Mouse (Mus musculus) limb, embryonic 12.5 days (tissue): ENCODE data around the gene 1110017D15Rik. TPM values are rescaled to one million over a fixed set of nuclear protein-coding genes. Genes with fewer than 3 reads are reported as not detected.

Experiments used
- ATAC-seq: fragments of 200-750 bp; cut with Nextera tagmentation; 2 replicates; pipeline ENCODE4 v1.8.0; 2017; ENCODE audit warnings: low read depth, moderate TSS enrichment; ENCODE audit not compliant: insufficient number of reproducible peaks, insufficient read depth, low FRiP score, low TSS enrichment
- H3K27ac ChIP-seq: fragments of 300-500 bp; sonication (generic); 2 replicates; pipeline ENCODE4 v1.5.1; 2016; ENCODE audit warnings: mild to moderate bottlenecking, moderate library complexity
- H3K27me3 ChIP-seq: fragments of 300-500 bp; sonication (generic); 2 replicates; pipeline ENCODE4 v1.6.1; 2016; ENCODE audit warnings: mild to moderate bottlenecking, moderate library complexity
- H3K36me3 ChIP-seq: fragments of 300-500 bp; sonication (generic); 2 replicates; pipeline ENCODE4 v1.6.1; 2016; ENCODE audit warnings: mild to moderate bottlenecking, moderate library complexity
- H3K4me1 ChIP-seq: fragments of 300-500 bp; sonication (generic); replicated peaks from 2 replicates; pipeline ENCODE4 v1.6.1; 2016
- H3K4me2 ChIP-seq: fragments of 300-500 bp; sonication (generic); 2 replicates; pipeline ENCODE4 v1.6.1; 2016; ENCODE audit warnings: mild to moderate bottlenecking, moderate library complexity
- H3K4me3 ChIP-seq: fragments of 300-500 bp; sonication (generic); replicated peaks from 2 replicates; pipeline ENCODE4 v1.5.1; 2016; ENCODE audit warnings: mild to moderate bottlenecking
- H3K9ac ChIP-seq: fragments of 300-500 bp; sonication (generic); replicated peaks from 2 replicates; pipeline ENCODE4 v1.6.1; 2016; ENCODE audit warnings: mild to moderate bottlenecking, moderate library complexity
- H3K9me3 ChIP-seq: fragments of 300-500 bp; sonication (generic); 2 replicates; pipeline ENCODE4 v1.6.1; 2016; ENCODE audit warnings: mild to moderate bottlenecking, moderate library complexity
- WGBS: fragments of 180-500 bp; shearing (Covaris S2); methylation state at CpG from one replicate; pipeline ENCODE4 v1.1.7; 2016; 5-methylcytosine and 5-hydroxymethylcytosine counted together
- polyA plus RNA-seq: library from polyadenylated mRNA; unstranded; fragments of >200 nt; fragmentation: Nextera tagmentation; extraction: Ambion mirVana; gene quantifications from 2 replicates; pipeline ENCODE4 v1.2.1, GENCODE M21; 2016

The 1110017D15Rik gene
- polyA plus RNA-seq, 1 experiment from 2014 or later, result 1.5 TPM

DNA sequence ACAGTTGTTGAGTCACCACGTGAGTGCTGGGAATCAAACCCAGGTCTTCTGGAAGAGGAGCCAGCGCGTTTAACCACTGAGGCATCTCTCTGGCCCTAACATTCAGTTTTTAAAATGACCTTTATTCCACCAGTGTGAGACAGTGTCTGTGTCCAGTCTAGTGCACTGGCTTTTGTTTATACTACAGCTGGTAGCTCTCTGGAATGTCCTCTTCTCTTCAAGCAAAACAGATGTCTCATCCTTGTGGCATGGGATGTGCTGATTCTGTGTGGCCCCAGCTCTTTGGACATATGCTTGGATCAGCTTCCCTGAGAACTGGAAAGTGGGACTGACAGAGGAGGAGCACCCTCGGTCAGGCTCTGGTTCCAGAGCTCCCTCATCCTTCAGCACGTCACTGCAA lies 17.7 kb upstream of the 1110017D15Rik start:
- no peaks in the 10 kb centered on the region for H3K36me3 ChIP-seq
- H3K9ac ChIP-seq, result no peak overlapping the region
- no peak overlapping the region for H3K4me2 ChIP-seq
- H3K4me1 ChIP-seq, result no peaks in the 10 kb centered on the region
- H3K27ac ChIP-seq, result no peak overlapping the region
- no peaks in the 10 kb centered on the region for H3K9me3 ChIP-seq
- 73% methylated on average over 5 of the region's 5 CpGs for WGBS
- peaks cover 21% of the 10 kb centered on the region for H3K27me3 ChIP-seq
- ATAC-seq, result no peak
- no peak overlapping the region for H3K4me3 ChIP-seq

DNA sequence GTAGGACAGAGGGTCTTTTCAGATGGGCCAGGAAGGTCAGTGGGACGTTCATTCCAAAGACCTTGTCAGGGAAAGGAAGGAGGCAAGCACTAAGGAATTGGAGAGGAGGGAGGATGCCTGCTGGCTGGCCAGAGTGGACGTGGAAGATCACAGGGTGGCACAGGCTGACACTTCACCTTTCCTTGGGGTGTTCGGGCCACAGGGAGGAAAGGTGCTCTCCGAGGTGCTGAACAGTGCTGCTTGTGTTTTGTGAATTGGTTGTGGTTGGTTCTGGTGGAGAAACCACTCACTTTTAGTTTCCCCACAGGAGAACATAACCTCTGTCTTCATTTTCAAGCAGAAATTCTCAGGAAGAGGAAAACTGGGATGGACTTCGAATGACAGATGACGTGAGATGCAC lies 15.3 kb upstream of the 1110017D15Rik start:
- H3K4me1 ChIP-seq, result no peaks in the 10 kb centered on the region
- no peaks in the 10 kb centered on the region for H3K36me3 ChIP-seq
- whole genome bisulfite sequencing, result 25% methylated on average over 6 of the region's 6 CpGs
- H3K9ac ChIP-seq, result no peak overlapping the region
- no peak overlapping the region for H3K4me2 ChIP-seq
- peaks cover 31% of the 10 kb centered on the region for H3K27me3 ChIP-seq
- no peak for ATAC-seq
- H3K9me3 ChIP-seq, result no peaks in the 10 kb centered on the region
- no peak overlapping the region for H3K4me3 ChIP-seq
- no peak overlapping the region for H3K27ac ChIP-seq

DNA sequence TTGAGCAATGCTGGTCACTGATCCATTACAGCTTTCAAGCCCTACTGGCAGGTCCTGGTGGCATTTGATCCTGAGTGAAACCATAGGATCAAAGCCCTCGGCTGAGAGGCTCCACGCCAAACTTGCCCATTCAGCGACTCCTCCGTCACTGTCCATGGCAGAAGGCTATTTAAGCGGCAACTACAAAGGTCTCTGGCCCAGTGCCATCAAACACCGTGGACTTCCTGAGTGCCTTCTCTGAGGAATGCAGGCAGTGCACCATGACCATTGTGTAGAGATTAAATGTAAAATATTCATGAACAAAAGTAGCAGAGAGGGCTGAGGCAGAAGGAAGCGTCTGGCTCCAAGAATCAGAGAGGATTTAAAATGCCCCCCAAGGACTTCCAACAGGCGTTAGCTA lies 10.9 kb upstream of the 1110017D15Rik start:
- ATAC-seq, result no peak
- peaks cover 60% of the 10 kb centered on the region for H3K27me3 ChIP-seq
- H3K4me3 ChIP-seq, result no peak overlapping the region
- no peak overlapping the region for H3K27ac ChIP-seq
- H3K4me2 ChIP-seq, result no peak overlapping the region
- no peaks in the 10 kb centered on the region for H3K9me3 ChIP-seq
- H3K4me1 ChIP-seq, result no peaks in the 10 kb centered on the region
- no peak overlapping the region for H3K9ac ChIP-seq
- no peaks in the 10 kb centered on the region for H3K36me3 ChIP-seq
- 24% methylated on average over 8 of the region's 8 CpGs for WGBS

DNA sequence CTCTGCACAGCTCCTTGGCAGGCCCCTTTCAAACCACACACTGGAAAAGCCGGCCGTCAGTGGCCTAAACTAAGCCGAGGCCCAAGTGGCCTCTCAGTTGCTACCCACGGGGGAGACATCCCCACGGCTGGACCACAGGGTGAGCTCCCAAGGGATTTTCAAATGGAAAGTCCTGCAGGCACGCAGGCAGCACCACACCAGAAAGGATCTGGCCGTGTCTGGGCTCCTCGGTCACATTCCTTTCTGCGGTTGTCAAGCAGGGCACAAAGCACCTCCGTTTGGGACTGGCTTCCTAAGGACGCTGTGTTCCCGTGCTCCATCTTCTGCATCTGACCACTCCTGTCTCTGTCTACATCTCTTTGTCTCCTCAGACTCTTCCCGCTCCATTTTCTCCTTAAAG lies 9.9 kb upstream of the 1110017D15Rik start:
- no peaks in the 10 kb centered on the region for H3K4me1 ChIP-seq
- WGBS, result 47% methylated on average over 13 of the region's 13 CpGs
- H3K27ac ChIP-seq, result no peak overlapping the region
- H3K9ac ChIP-seq, result no peak overlapping the region
- H3K4me3 ChIP-seq, result no peak overlapping the region
- H3K27me3 ChIP-seq, result peaks cover 67% of the 10 kb centered on the region
- H3K36me3 ChIP-seq, result no peaks in the 10 kb centered on the region
- H3K4me2 ChIP-seq, result no peak overlapping the region
- no peaks in the 10 kb centered on the region for H3K9me3 ChIP-seq
- ATAC-seq, result no peak

DNA sequence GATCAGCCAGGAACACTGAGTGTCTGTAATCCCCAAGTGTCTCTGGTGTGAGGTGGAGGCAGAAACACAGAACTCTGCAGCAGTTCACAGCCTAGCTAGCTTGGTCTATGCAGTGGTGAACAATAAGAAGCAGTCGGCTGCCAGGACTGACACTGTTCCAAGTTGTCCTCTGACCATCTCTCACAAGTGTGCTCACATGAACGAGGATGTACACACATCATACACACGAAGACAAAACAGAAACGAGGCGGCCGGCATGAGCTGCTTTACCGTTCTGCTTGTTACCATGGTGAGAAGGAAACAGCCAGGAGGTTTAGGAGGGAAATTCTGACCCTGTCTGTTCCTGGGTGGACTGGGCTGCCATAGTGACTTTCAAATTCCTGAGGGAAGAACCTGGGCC lies 9.4 kb upstream of the 1110017D15Rik start:
- ATAC-seq, result no peak
- Histone ChIP-seq H3K27me3 (peaks cover 71% of the 10 kb centered on the region), H3K9me3 (no peaks in the 10 kb centered on the region), H3K36me3 (no peaks in the 10 kb centered on the region), H3K4me1 (no peaks in the 10 kb centered on the region), H3K4me3 (no peak overlapping the region), H3K4me2 (no peak overlapping the region), H3K27ac (no peak overlapping the region), H3K9ac (no peak overlapping the region)
- 70% methylated on average over 7 of the region's 7 CpGs for WGBS

DNA sequence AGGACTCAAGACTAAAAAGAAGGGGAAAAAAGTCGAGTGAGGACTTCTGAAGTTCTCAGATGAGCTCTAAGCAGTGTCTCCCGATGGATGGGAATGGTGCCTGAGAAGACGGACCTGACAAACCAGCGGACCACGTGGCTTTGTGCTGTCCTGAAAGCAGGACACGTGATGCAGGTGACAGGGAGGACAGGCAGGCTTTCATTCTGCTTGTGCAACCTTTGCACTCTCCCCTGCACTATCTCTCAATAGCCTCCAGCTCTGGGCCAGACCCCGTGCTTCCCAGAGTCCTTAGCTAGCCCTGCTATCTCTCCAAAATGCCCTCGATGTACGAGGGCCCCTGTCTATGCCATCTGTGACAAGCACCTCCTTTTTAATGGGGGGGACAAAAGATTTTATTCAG lies 7.7 kb upstream of the 1110017D15Rik start:
- 75% methylated on average over 9 of the region's 9 CpGs for WGBS
- H3K4me3 ChIP-seq, result no peak overlapping the region
- H3K9me3 ChIP-seq, result no peaks in the 10 kb centered on the region
- H3K4me1 ChIP-seq, result 0 out of 2 replicates have a peak, but pooled peaks cover 3% of the 10 kb centered on the region
- H3K27ac ChIP-seq, result no peak overlapping the region
- H3K9ac ChIP-seq, result no peak overlapping the region
- no peak overlapping the region for H3K4me2 ChIP-seq
- ATAC-seq, result no peak
- peaks cover 73% of the 10 kb centered on the region for H3K27me3 ChIP-seq
- H3K36me3 ChIP-seq, result no peaks in the 10 kb centered on the region

DNA sequence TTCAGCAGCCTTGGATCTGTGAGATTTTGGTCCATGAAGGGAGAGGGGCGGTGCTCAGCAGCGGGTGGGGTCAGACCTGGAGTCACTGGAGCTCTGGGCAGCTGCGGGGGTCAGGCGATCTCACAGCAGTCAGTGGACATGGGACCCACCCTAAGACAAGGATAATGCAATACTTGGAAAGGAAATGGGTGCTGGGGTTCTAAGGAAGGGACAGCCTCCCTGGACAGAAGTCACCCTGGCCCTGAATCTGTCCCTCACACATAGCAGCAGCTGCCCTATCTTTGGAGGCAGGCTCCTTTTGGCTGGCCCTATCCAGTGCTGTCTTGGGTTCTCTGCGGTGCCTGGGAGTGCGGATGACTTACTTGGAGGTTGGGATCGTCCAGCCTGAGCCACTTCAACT lies 6.7 kb upstream of the 1110017D15Rik start:
- WGBS, result 72% methylated on average over 7 of the region's 7 CpGs

DNA sequence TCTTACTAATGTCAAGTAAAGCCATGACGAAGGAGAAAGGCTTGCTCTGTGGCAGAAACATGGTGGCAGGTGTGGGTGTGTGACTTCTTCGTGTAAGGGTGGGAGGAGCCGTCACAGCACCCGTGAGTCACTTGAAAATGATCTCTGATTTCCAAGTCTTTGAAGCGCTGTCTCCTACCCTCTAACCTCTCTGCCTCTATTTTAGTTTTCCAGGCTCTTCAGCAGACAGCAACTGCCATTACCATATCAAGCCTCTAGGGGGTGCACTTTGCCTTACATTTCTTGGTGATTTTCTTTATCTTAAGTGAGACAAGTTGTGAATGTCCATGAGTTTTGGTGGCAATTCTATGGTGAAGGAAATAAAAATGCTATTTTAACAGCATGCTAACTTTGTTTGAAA lies 5.7 kb upstream of the 1110017D15Rik start:
- Histone ChIP-seq H3K4me1 (0 out of 2 replicates have a peak, but pooled peaks cover 3% of the 10 kb centered on the region), H3K9me3 (no peaks in the 10 kb centered on the region), H3K4me2 (no peak overlapping the region), H3K9ac (no peak overlapping the region), H3K36me3 (no peaks in the 10 kb centered on the region), H3K27ac (no peak overlapping the region), H3K27me3 (peaks cover 75% of the 10 kb centered on the region), H3K4me3 (no peak overlapping the region)
- 32% methylated on average over 5 of the region's 5 CpGs for WGBS
- ATAC-seq, result no peak

More for the DNA sequence above, 6.7 kb upstream of the 1110017D15Rik start:
- no peaks in the 10 kb centered on the region for H3K9me3 ChIP-seq
- ATAC-seq, result no peak
- no peak overlapping the region for H3K4me2 ChIP-seq
- H3K9ac ChIP-seq, result no peak overlapping the region
- no peak overlapping the region for H3K27ac ChIP-seq
- no peak overlapping the region for H3K4me3 ChIP-seq
- peaks cover 78% of the 10 kb centered on the region for H3K27me3 ChIP-seq
- H3K36me3 ChIP-seq, result no peaks in the 10 kb centered on the region
- H3K4me1 ChIP-seq, result 0 out of 2 replicates have a peak, but pooled peaks cover 3% of the 10 kb centered on the region

DNA sequence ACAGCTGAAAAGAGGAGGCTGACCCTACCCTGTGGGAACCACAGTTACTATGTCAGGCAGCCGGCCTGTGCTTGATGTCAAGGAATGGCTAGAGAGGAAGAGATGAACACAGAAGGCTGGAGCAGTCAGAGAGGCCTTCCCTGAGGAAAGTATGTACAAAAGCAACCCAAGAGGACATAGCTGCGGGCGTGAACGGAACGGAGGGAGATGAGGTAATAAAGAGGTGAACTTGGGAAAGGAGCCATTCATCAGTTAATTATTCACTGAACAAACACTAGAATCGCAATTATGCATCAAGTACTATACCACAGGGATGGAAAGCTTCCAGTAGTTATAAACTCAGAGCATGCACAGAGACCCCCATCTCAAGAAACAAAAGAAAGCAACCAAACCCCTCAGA lies 5.0 kb upstream of the 1110017D15Rik start:
- ATAC-seq, result no peak
- Histone ChIP-seq H3K9ac (no peak overlapping the region), H3K4me2 (no peak overlapping the region), H3K27me3 (peaks cover 73% of the 10 kb centered on the region), H3K4me3 (no peak overlapping the region), H3K27ac (no peak overlapping the region), H3K36me3 (no peaks in the 10 kb centered on the region), H3K4me1 (0 out of 2 replicates have a peak, but pooled peaks cover 3% of the 10 kb centered on the region), H3K9me3 (no peaks in the 10 kb centered on the region)
- 84% methylated on average over 6 of the region's 6 CpGs for WGBS

DNA sequence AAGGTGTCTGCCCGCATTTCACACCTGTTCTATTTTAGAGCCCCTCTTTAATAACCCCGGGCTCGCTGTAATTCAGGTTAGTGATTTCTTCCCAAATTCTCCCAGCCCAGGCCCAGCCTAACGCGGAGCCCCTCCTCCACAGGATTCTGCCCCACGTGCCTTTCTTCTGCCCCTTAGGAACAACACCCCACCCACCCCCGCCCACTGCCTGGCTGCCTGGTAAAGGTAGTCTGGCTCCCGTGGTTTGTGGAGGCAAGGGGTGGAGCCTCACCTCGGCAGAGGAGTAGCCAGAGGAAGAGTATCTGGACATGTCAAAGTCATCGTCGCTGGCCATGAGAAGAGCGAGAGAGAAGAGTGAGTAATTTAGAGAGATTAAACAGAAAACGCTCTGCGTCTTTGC lies 3.5 kb upstream of the 1110017D15Rik start:
- Histone ChIP-seq H3K9ac (no peak overlapping the region), H3K27ac (no peak overlapping the region), H3K4me1 (0 out of 2 replicates have a peak, but pooled peaks cover 3% of the 10 kb centered on the region), H3K9me3 (no peaks in the 10 kb centered on the region), H3K27me3 (peaks cover 62% of the 10 kb centered on the region), H3K4me2 (no peak overlapping the region), H3K4me3 (no peak overlapping the region), H3K36me3 (no peaks in the 10 kb centered on the region)
- WGBS, result 35% methylated on average over 14 of the region's 14 CpGs
- no peak for ATAC-seq

DNA sequence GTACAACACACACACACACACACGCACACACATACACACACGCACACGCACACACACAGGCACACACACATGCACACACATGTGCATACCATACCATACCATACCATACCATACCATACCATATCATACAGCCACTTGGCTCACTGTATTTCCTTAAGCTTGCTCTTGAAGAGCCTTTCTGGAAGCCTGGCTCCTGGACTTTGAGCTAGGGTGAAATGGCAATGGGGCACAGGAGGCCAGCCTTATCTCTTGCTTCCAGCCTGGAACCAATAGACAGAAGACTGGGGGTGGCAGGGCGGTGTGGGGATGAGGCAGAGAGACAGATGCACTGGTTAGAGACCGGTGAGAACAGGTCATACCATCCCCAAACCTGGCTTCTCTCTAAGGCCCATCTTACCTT lies 2.1 kb upstream of the 1110017D15Rik start:
- WGBS, result 96% methylated on average over 5 of the region's 5 CpGs
- Histone ChIP-seq H3K27ac (no peak overlapping the region), H3K36me3 (no peaks in the 10 kb centered on the region), H3K9me3 (no peaks in the 10 kb centered on the region), H3K4me1 (0 out of 2 replicates have a peak, but pooled peaks cover 3% of the 10 kb centered on the region), H3K4me2 (no peak overlapping the region), H3K27me3 (peaks cover 54% of the 10 kb centered on the region), H3K9ac (no peak overlapping the region), H3K4me3 (no peak overlapping the region)
- ATAC-seq, result no peak

DNA sequence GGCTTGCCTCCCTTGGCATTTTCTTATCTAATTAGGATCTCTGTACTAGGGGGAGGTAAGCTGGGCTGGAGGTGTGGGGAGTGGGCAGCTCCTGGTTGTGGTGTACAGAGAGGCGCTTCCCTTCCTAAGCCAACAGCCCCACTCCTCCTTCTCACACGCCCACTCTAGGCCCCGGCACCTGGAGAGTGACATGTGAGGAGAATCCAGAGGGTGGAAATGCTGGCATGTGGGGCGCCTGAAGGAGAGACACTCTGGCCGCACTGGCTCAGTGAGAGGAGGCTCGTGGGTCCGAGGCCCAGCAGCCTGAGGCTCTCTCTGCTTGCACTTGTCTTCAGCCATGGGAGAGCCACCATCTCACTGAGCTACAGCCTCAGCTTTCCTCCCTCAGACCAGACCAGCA lies 1.2 kb upstream of the 1110017D15Rik start:
- H3K36me3 ChIP-seq, result no peaks in the 10 kb centered on the region
- H3K27me3 ChIP-seq, result peaks cover 46% of the 10 kb centered on the region
- no peak overlapping the region for H3K27ac ChIP-seq
- H3K9ac ChIP-seq, result no peak overlapping the region
- no peaks in the 10 kb centered on the region for H3K9me3 ChIP-seq
- no peak overlapping the region for H3K4me3 ChIP-seq
- peaks cover 8% of the 10 kb centered on the region; the same call in 1 of the 2 replicates for H3K4me1 ChIP-seq
- no peak for ATAC-seq
- H3K4me2 ChIP-seq, result no peak overlapping the region
- 67% methylated on average over 7 of the region's 7 CpGs for WGBS
